Mouse (Mus musculus): Measurements from ENCODE around the gene Doc2b. TPM values are rescaled to one million over a fixed set of nuclear protein-coding genes. Genes with fewer than 3 reads are reported as not detected.

Doc2b gene
- total and polyA plus RNA-seq, 3 experiments, result not detected

DNA sequence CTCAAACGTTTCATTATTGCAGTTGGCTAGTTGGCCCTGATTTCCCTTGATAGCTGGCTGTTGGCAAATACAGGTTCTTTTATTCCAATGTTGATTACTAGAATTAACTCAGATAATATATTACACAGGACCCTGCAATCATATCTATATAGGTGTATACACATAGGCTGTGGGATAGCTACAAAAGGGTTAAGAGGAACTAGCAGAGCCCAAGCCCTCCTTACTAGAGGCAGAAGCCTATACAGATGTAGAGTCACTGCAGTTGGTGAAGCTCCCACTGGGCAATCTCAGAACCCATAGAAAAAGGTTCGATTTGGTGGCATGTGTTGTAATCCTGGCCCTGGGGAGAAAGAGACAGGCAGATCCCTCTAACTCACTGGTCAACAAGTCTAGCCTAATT lies 68.7 kb downstream of the Doc2b start:
- Histone ChIP-seq H3K27me3 (ENCODE audit: insufficient read depth, low read length) (0 out of 2 replicates have a peak, but pooled peaks cover 2% of the 10 kb centered on the region), H3K4me1 (ENCODE audit: insufficient read depth, low read depth, low read length) (peaks cover 18% of the 10 kb centered on the region), H3K9me3 (replicated peaks) (no peaks in the 10 kb centered on the region), H3K4me3 (ENCODE audit: low read depth, low read length) (no peak overlapping the region), H3K36me3 (replicated peaks) (no peaks in the 10 kb centered on the region)
- no peak for TF ChIP-seq CTCF (IDR thresholded peaks at IDR 0.05; ENCODE audit: low read depth, low read length)
- DNase-seq (ENCODE audit: low spot score), result no peak
- ATAC-seq (ENCODE audit: extremely low read depth, insufficient number of reproducible peaks, low FRiP score, poor library complexity, severe bottlenecking), result no peak

DNA sequence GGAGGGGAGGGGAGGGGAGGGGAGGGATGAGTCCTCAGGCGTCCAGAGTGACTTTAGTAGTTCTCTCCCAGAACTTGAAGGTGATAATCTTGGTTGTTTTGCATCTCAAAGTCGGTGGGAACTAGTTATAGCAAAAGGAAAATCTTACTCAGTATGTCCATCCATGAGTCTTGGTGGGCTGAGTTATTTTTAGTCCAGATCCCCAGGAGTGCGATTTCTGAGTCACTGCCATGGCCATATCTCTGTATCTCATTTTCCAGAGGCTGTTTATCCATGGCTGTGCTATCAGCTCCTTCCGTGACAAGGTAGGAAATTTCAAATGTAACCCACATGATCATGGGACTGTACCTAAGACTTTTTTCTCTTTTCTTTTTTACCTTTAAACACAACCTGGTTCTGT lies 73.5 kb downstream of the Doc2b start:
- H3K9me3 ChIP-seq (replicated peaks), result peaks cover 10% of the 10 kb centered on the region
- no peak for TF ChIP-seq CTCF (IDR thresholded peaks at IDR 0.05; ENCODE audit: low read depth, low read length)
- no peak for TF ChIP-seq TAL1 (conservative IDR thresholded peaks at IDR 0.05; ENCODE audit: low read depth, low read length)
- TF ChIP-seq GATA2 (IDR thresholded peaks at IDR 0.05; ENCODE audit: borderline replicate concordance, low read depth, low read length), result no peak
- DNase-seq (ENCODE audit: low spot score) (no peak), ATAC-seq (ENCODE audit: extremely low read depth, insufficient number of reproducible peaks, low FRiP score, poor library complexity, severe bottlenecking) (no peak)
- no peaks in the 10 kb centered on the region for H3K36me3 ChIP-seq (replicated peaks)
- H3K4me3 ChIP-seq (ENCODE audit: low read depth, low read length), result no peak overlapping the region
- 0 out of 2 replicates have a peak, but pooled peaks cover 2% of the 10 kb centered on the region for H3K4me1 ChIP-seq (ENCODE audit: insufficient read depth, low read depth, low read length)
- peaks cover 11% of the 10 kb centered on the region for H3K27me3 ChIP-seq (ENCODE audit: insufficient read depth, low read length)

Other genes with a start within 250 kb of the Doc2b start
- 97.5 and 111 TPM in 2 replicates for gene Pitpna, start 208.0 kb downstream of the Doc2b start, total RNA-seq (2014; fragmentation: Nextera tagmentation)
- gene Pitpna, start 208.0 kb downstream of the Doc2b start, total RNA-seq (2017), result 33.0 and 43.2 TPM in 2 replicates
- 24.5 and 32.3 TPM in 2 replicates for gene Pitpna, start 208.0 kb downstream of the Doc2b start, polyA plus RNA-seq (2012)
- gene Inpp5k, start 165.1 kb downstream of the Doc2b start, total RNA-seq (2014; fragmentation: Nextera tagmentation), result 42.2 and 56.7 TPM in 2 replicates
- gene Inpp5k, start 165.1 kb downstream of the Doc2b start, total RNA-seq (2017), result 26.0 and 29.9 TPM in 2 replicates
- gene Inpp5k, start 165.1 kb downstream of the Doc2b start, polyA plus RNA-seq (2012), result 29.8 and 40.2 TPM in 2 replicates
- 29.3 and 35.0 TPM in 2 replicates for gene Myo1c, start 145.5 kb downstream of the Doc2b start, total RNA-seq (2014; fragmentation: Nextera tagmentation)
- 23.2 and 24.0 TPM in 2 replicates for gene Myo1c, start 145.5 kb downstream of the Doc2b start, total RNA-seq (2017)
- 25.6 and 38.6 TPM in 2 replicates for gene Myo1c, start 145.5 kb downstream of the Doc2b start, polyA plus RNA-seq (2012)
- gene Crk, start 116.8 kb downstream of the Doc2b start, total RNA-seq (2014; fragmentation: Nextera tagmentation), result 44.1 and 45.6 TPM in 2 replicates
- 52.5 and 61.2 TPM in 2 replicates for gene Crk, start 116.8 kb downstream of the Doc2b start, total RNA-seq (2017)
- gene Crk, start 116.8 kb downstream of the Doc2b start, polyA plus RNA-seq (2012), result 98.0 and 129 TPM in 2 replicates
- gene Ywhae, start 63.2 kb downstream of the Doc2b start, total RNA-seq (2014; fragmentation: Nextera tagmentation), result 1,033 and 1,159 TPM in 2 replicates
- 118 and 219 TPM in 2 replicates for gene Ywhae, start 63.2 kb downstream of the Doc2b start, total RNA-seq (2017)
- gene Ywhae, start 63.2 kb downstream of the Doc2b start, polyA plus RNA-seq (2012), result 489 and 577 TPM in 2 replicates
- gene Rph3al, start 142.4 kb upstream of the Doc2b start, total RNA-seq (2014; fragmentation: Nextera tagmentation), result not detected in 2 replicates
- not detected in 2 replicates for gene Rph3al, start 142.4 kb upstream of the Doc2b start, total RNA-seq (2017)
- 0.08 TPM in 1 of 2 replicates, not detected in the other for gene Rph3al, start 142.4 kb upstream of the Doc2b start, polyA plus RNA-seq (2012)
- not detected in 2 replicates for gene 1700016K19Rik, start 203.9 kb upstream of the Doc2b start, total RNA-seq (2014; fragmentation: Nextera tagmentation)
- 0.16 TPM in 1 of 2 replicates, not detected in the other for gene 1700016K19Rik, start 203.9 kb upstream of the Doc2b start, total RNA-seq (2017)
- gene 1700016K19Rik, start 203.9 kb upstream of the Doc2b start, polyA plus RNA-seq (2012), result not detected in 2 replicates
- not detected in 2 replicates for gene Rflnb, start 231.7 kb upstream of the Doc2b start, total RNA-seq (2014; fragmentation: Nextera tagmentation)
- 0.05 and 0.06 TPM in 2 replicates for gene Rflnb, start 231.7 kb upstream of the Doc2b start, total RNA-seq (2017)
- 0.08 and 0.10 TPM in 2 replicates for gene Rflnb, start 231.7 kb upstream of the Doc2b start, polyA plus RNA-seq (2012)

Measured in G1E (cell line).